Mouse (Mus musculus): Measurements from ENCODE around the gene Eps8. TPM values are rescaled to one million over a fixed set of nuclear protein-coding genes. Genes with fewer than 3 reads are reported as not detected.
"Not testable (repeated sequence)": the region's sequence is repeated elsewhere in the genome, so short reads cannot be mapped to it uniquely, and the experiment has no call there.

Gene Eps8
- polyA plus RNA-seq, 1 experiment: 17.7 TPM

GRCm38 (mm10) chr6:137490115-137490514 lies 164.6 kb downstream of the Eps8 start:
- no peak overlapping the region for H3K4me3 ChIP-seq (ENCODE audit: low read depth, low read length)
- no peak overlapping the region for H3K9ac ChIP-seq (ENCODE audit: low read depth, poor library complexity, severe bottlenecking)
- no peaks in the 10 kb centered on the region for H3K9me3 ChIP-seq (replicated peaks; ENCODE audit: control insufficient read depth, insufficient read depth, low read length, poor library complexity, severe bottlenecking)
- no peak overlapping the region for H3K27ac ChIP-seq (ENCODE audit: insufficient read depth, low read length)
- H3K36me3 ChIP-seq (ENCODE audit: control insufficient read depth, insufficient read depth, low read length, poor library complexity, severe bottlenecking): no peaks in the 10 kb centered on the region
- H3K4me1 ChIP-seq (ENCODE audit: control insufficient read depth, insufficient read depth, low read length): peaks cover 17% of the 10 kb centered on the region
- TF ChIP-seq CTCF (IDR thresholded peaks at IDR 0.05; ENCODE audit: low read depth, low read length) (no peak), POLR2A (IDR thresholded peaks at IDR 0.05; ENCODE audit: insufficient read depth, low read length) (no peak), EP300 (IDR thresholded peaks at IDR 0.05; ENCODE audit: insufficient read depth, low read depth, low read length) (no peak)
- no peaks in the 10 kb centered on the region for H3K27me3 ChIP-seq (ENCODE audit: control insufficient read depth, insufficient read depth, low read length, poor library complexity, severe bottlenecking)

- Histone ChIP-seq H3K9me3 (replicated peaks; ENCODE audit: control insufficient read depth, insufficient read depth, low read length, poor library complexity, severe bottlenecking) (no peaks in the 10 kb centered on the region), H3K27me3 (ENCODE audit: control insufficient read depth, insufficient read depth, low read length, poor library complexity, severe bottlenecking) (no peaks in the 10 kb centered on the region), H3K4me3 (ENCODE audit: low read depth, low read length) (no peak overlapping the region), H3K27ac (ENCODE audit: insufficient read depth, low read length) (0 out of 2 replicates have a peak overlapping the region, but pooled peaks have one; percentile 39), H3K9ac (ENCODE audit: low read depth, poor library complexity, severe bottlenecking) (no peak overlapping the region), H3K36me3 (ENCODE audit: control insufficient read depth, insufficient read depth, low read length, poor library complexity, severe bottlenecking) (no peaks in the 10 kb centered on the region; the same call in 1 of the 2 replicates), H3K4me1 (ENCODE audit: control insufficient read depth, insufficient read depth, low read length) (peaks cover 14% of the 10 kb centered on the region)
- 0 out of 2 replicates have a peak, but pooled peaks have one; percentile 29 for TF ChIP-seq EP300 (IDR thresholded peaks at IDR 0.05; ENCODE audit: insufficient read depth, low read depth, low read length)
- TF ChIP-seq CTCF (IDR thresholded peaks at IDR 0.05; ENCODE audit: low read depth, low read length): no peak
- no peak for TF ChIP-seq POLR2A (IDR thresholded peaks at IDR 0.05; ENCODE audit: insufficient read depth, low read length)
These were observed 167.2 kb downstream of the Eps8 start for GRCm38 (mm10) chr6:137487443-137487842.

- Histone ChIP-seq H3K27ac (ENCODE audit: insufficient read depth, low read length) (no peak overlapping the region), H3K4me3 (ENCODE audit: low read depth, low read length) (no peak overlapping the region), H3K9ac (ENCODE audit: low read depth, poor library complexity, severe bottlenecking) (no peak overlapping the region), H3K9me3 (replicated peaks; ENCODE audit: control insufficient read depth, insufficient read depth, low read length, poor library complexity, severe bottlenecking) (no peaks in the 10 kb centered on the region), H3K4me1 (ENCODE audit: control insufficient read depth, insufficient read depth, low read length) (peaks cover 8% of the 10 kb centered on the region), H3K27me3 (ENCODE audit: control insufficient read depth, insufficient read depth, low read length, poor library complexity, severe bottlenecking) (no peaks in the 10 kb centered on the region), H3K36me3 (ENCODE audit: control insufficient read depth, insufficient read depth, low read length, poor library complexity, severe bottlenecking) (peaks cover 10% of the 10 kb centered on the region)
- TF ChIP-seq CTCF (IDR thresholded peaks at IDR 0.05; ENCODE audit: low read depth, low read length) (no peak), EP300 (IDR thresholded peaks at IDR 0.05; ENCODE audit: insufficient read depth, low read depth, low read length) (no peak), POLR2A (IDR thresholded peaks at IDR 0.05; ENCODE audit: insufficient read depth, low read length) (no peak)
These were observed 171.8 kb downstream of the Eps8 start for GRCm38 (mm10) chr6:137482891-137483290.

- not testable (repeated sequence) for H3K4me1 ChIP-seq (ENCODE audit: control insufficient read depth, insufficient read depth, low read length); H3K9ac ChIP-seq (ENCODE audit: low read depth, poor library complexity, severe bottlenecking); H3K9me3 ChIP-seq (replicated peaks; ENCODE audit: control insufficient read depth, insufficient read depth, low read length, poor library complexity, severe bottlenecking); H3K4me3 ChIP-seq (ENCODE audit: low read depth, low read length); H3K27me3 ChIP-seq (ENCODE audit: control insufficient read depth, insufficient read depth, low read length, poor library complexity, severe bottlenecking); H3K27ac ChIP-seq (ENCODE audit: insufficient read depth, low read length); H3K36me3 ChIP-seq (ENCODE audit: control insufficient read depth, insufficient read depth, low read length, poor library complexity, severe bottlenecking)
These were observed 179.0 kb downstream of the Eps8 start for GRCm38 (mm10) chr6:137475695-137476094.

- Histone ChIP-seq H3K9ac (ENCODE audit: low read depth, poor library complexity, severe bottlenecking) (no peak overlapping the region), H3K4me1 (ENCODE audit: control insufficient read depth, insufficient read depth, low read length) (no peaks in the 10 kb centered on the region), H3K9me3 (replicated peaks; ENCODE audit: control insufficient read depth, insufficient read depth, low read length, poor library complexity, severe bottlenecking) (peaks cover 5% of the 10 kb centered on the region; the same call in 1 of the 2 replicates), H3K36me3 (ENCODE audit: control insufficient read depth, insufficient read depth, low read length, poor library complexity, severe bottlenecking) (no peaks in the 10 kb centered on the region), H3K4me3 (ENCODE audit: low read depth, low read length) (no peak overlapping the region), H3K27ac (ENCODE audit: insufficient read depth, low read length) (no peak overlapping the region), H3K27me3 (ENCODE audit: control insufficient read depth, insufficient read depth, low read length, poor library complexity, severe bottlenecking) (no peaks in the 10 kb centered on the region)
- TF ChIP-seq POLR2A (IDR thresholded peaks at IDR 0.05; ENCODE audit: insufficient read depth, low read length) (no peak), EP300 (IDR thresholded peaks at IDR 0.05; ENCODE audit: insufficient read depth, low read depth, low read length) (no peak)
These were observed 181.2 kb downstream of the Eps8 start for GRCm38 (mm10) chr6:137473433-137473832.

- peaks cover 5% of the 10 kb centered on the region; the same call in 1 of the 2 replicates for H3K9me3 ChIP-seq (replicated peaks; ENCODE audit: control insufficient read depth, insufficient read depth, low read length, poor library complexity, severe bottlenecking)
- no peak overlapping the region for H3K4me3 ChIP-seq (ENCODE audit: low read depth, low read length)
- H3K27ac ChIP-seq (ENCODE audit: insufficient read depth, low read length): no peak overlapping the region
- TF ChIP-seq EP300 (IDR thresholded peaks at IDR 0.05; ENCODE audit: insufficient read depth, low read depth, low read length) (no peak), POLR2A (IDR thresholded peaks at IDR 0.05; ENCODE audit: insufficient read depth, low read length) (no peak), CTCF (IDR thresholded peaks at IDR 0.05; ENCODE audit: low read depth, low read length) (no peak)
- no peaks in the 10 kb centered on the region for H3K36me3 ChIP-seq (ENCODE audit: control insufficient read depth, insufficient read depth, low read length, poor library complexity, severe bottlenecking)
- no peaks in the 10 kb centered on the region for H3K27me3 ChIP-seq (ENCODE audit: control insufficient read depth, insufficient read depth, low read length, poor library complexity, severe bottlenecking)
- H3K9ac ChIP-seq (ENCODE audit: low read depth, poor library complexity, severe bottlenecking): no peak overlapping the region
- no peaks in the 10 kb centered on the region for H3K4me1 ChIP-seq (ENCODE audit: control insufficient read depth, insufficient read depth, low read length)
These were observed 182.5 kb downstream of the Eps8 start for GRCm38 (mm10) chr6:137472129-137472528.

Data from ES-Bruce4 (cell line).